Comparison of ENCODE assay signal across 8 mouse cellular contexts in genomic region chr16:93423174-93423573, GRCm38 (mm10).
DNase-seq lines count a peak whose midpoint lies in the region; ATAC-seq lines count a peak whose summit lies in the region.

No protein-coding gene starts in this region.

- peak overlapping the region; percentile 32 for H3K4me2 ChIP-seq in kidney, embryonic 16.5 days (replicated peaks; ENCODE audit: low read depth, low read length)
- peak overlapping the region; percentile 32 for H3K4me2 ChIP-seq in forebrain, embryonic 13.5 days
- peak overlapping the region; percentile 36 for H3K4me2 ChIP-seq in limb, embryonic 13.5 days (replicated peaks)
- peak overlapping the region; percentile 44 for H3K4me2 ChIP-seq in neural tube, embryonic 15.5 days

- peak overlapping the region; percentile 1; the same call in 1 of the 2 replicates for H3K4me3 ChIP-seq in kidney, embryonic 16.5 days (ENCODE audit: low read length)
- no peak overlapping the region for H3K4me3 ChIP-seq in forebrain, embryonic 13.5 days
- H3K4me3 ChIP-seq in limb, embryonic 13.5 days = no peak overlapping the region
- no peak overlapping the region for H3K4me3 ChIP-seq in neural tube, embryonic 15.5 days (replicated peaks)

- no peaks in the 10 kb centered on the region for H3K9me3 ChIP-seq in kidney, embryonic 16.5 days (ENCODE audit: low read length)
- no peaks in the 10 kb centered on the region for H3K9me3 ChIP-seq in forebrain, embryonic 13.5 days (replicated peaks)
- no peaks in the 10 kb centered on the region for H3K9me3 ChIP-seq in limb, embryonic 13.5 days
- H3K9me3 ChIP-seq in neural tube, embryonic 15.5 days (replicated peaks) = no peaks in the 10 kb centered on the region

- no peaks in the 10 kb centered on the region for H3K36me3 ChIP-seq in kidney, embryonic 16.5 days (ENCODE audit: insufficient read depth, low read length)
- no peaks in the 10 kb centered on the region for H3K36me3 ChIP-seq in forebrain, embryonic 13.5 days (ENCODE audit: poor library complexity, severe bottlenecking)
- H3K36me3 ChIP-seq in limb, embryonic 13.5 days = no peaks in the 10 kb centered on the region
- H3K36me3 ChIP-seq in neural tube, embryonic 15.5 days = no peaks in the 10 kb centered on the region

- H3K27me3 ChIP-seq in kidney, embryonic 16.5 days (ENCODE audit: insufficient read depth, low read length) = peaks cover 11% of the 10 kb centered on the region; the same call in 1 of the 2 replicates
- H3K27me3 ChIP-seq in forebrain, embryonic 13.5 days = no peaks in the 10 kb centered on the region
- H3K27me3 ChIP-seq in limb, embryonic 13.5 days = peaks cover 24% of the 10 kb centered on the region
- H3K27me3 ChIP-seq in neural tube, embryonic 15.5 days (replicated peaks) = peaks cover 3% of the 10 kb centered on the region; the same call in 1 of the 2 replicates

- no peak for ATAC-seq in kidney, embryonic 16.5 days (ENCODE audit: low FRiP score, low TSS enrichment)
- ATAC-seq in forebrain, embryonic 13.5 days = no peak
- no peak for ATAC-seq in limb, embryonic 13.5 days (ENCODE audit: low FRiP score, low read depth)
- no peak for ATAC-seq in neural tube, embryonic 15.5 days (ENCODE audit: low FRiP score)

- H3K4me1 ChIP-seq in kidney, embryonic 16.5 days (ENCODE audit: insufficient read depth, low read length) = no peaks in the 10 kb centered on the region
- H3K4me1 ChIP-seq in forebrain, embryonic 13.5 days = peaks cover 8% of the 10 kb centered on the region; the same call in 1 of the 2 replicates
- peaks cover 17% of the 10 kb centered on the region for H3K4me1 ChIP-seq in limb, embryonic 13.5 days
- peaks cover 10% of the 10 kb centered on the region for H3K4me1 ChIP-seq in neural tube, embryonic 15.5 days

- H3K9ac ChIP-seq in kidney, embryonic 16.5 days (replicated peaks; ENCODE audit: low read length) = no peak overlapping the region
- H3K9ac ChIP-seq in forebrain, embryonic 13.5 days = no peak overlapping the region
- H3K9ac ChIP-seq in limb, embryonic 13.5 days = no peak overlapping the region
- H3K9ac ChIP-seq in neural tube, embryonic 15.5 days (replicated peaks) = no peak overlapping the region

- H3K27ac ChIP-seq in kidney, embryonic 16.5 days (ENCODE audit: low read length) = no peak overlapping the region
- no peak overlapping the region for H3K27ac ChIP-seq in forebrain, embryonic 13.5 days
- H3K27ac ChIP-seq in limb, embryonic 13.5 days = no peak overlapping the region
- no peak overlapping the region for H3K27ac ChIP-seq in neural tube, embryonic 15.5 days (replicated peaks)

- WGBS in kidney, embryonic 16.5 days = 29% methylated on average over 13 of the region's 13 CpGs
- WGBS in forebrain, embryonic 13.5 days = 17% methylated on average over 13 of the region's 13 CpGs
- 20% methylated on average over 13 of the region's 13 CpGs for WGBS in limb, embryonic 13.5 days
- WGBS in neural tube, embryonic 15.5 days = 24% methylated on average over 13 of the region's 13 CpGs

- no peak for DNase-seq in kidney, postnatal 4 days
- no peak for DNase-seq in B cell, adult 2 months
- no peak for DNase-seq in urinary bladder, adult 18-20 months (ENCODE audit: low spot score in 2 of 2)
- DNase-seq in frontal cortex, postnatal 36 days (ENCODE audit: low spot score in 2 of 2) = no peak
